Mouse (Mus musculus): ENCODE measurements around the gene Capns1.

- TF ChIP-seq POLR2A (IDR thresholded peaks at IDR 0.05; ENCODE audit: insufficient read depth, low read depth, low read length) (no peak), CTCF (IDR thresholded peaks at IDR 0.05; ENCODE audit: insufficient read depth, low read depth, low read length) (no peak)
Observed at GRCm38 (mm10) chr7:30176474-30176873, 22.1 kb downstream of the Capns1 start.

Measured in olfactory bulb, adult 2 months (tissue).